Mouse (Mus musculus) ES-Bruce4 (cell line): Measurements from ENCODE around the gene Arglu1. TPM values are rescaled to one million over a fixed set of nuclear protein-coding genes. Genes with fewer than 3 reads are reported as not detected.

Experiments used
- H3K27ac ChIP-seq: 2 replicates; pipeline ENCODE4 v1.5.1; 2012; ENCODE audit warnings: low read length, inconsistent platforms; ENCODE audit not compliant: insufficient read depth
- H3K27me3 ChIP-seq: 2 replicates; pipeline ENCODE4 v1.6.1; 2012; ENCODE audit warnings: mild to moderate bottlenecking, low read length, inconsistent platforms; ENCODE audit not compliant: control insufficient read depth, poor library complexity, insufficient read depth, severe bottlenecking
- H3K36me3 ChIP-seq: 2 replicates; pipeline ENCODE4 v1.6.1; 2012; ENCODE audit warnings: inconsistent platforms, mild to moderate bottlenecking, low read length, moderate library complexity; ENCODE audit not compliant: control insufficient read depth, poor library complexity, insufficient read depth, severe bottlenecking
- H3K4me1 ChIP-seq: one replicate; pipeline ENCODE4 v1.8.1; 2011; ENCODE audit warnings: low read length; ENCODE audit not compliant: control insufficient read depth, insufficient read depth
- H3K4me3 ChIP-seq: 2 replicates; pipeline ENCODE4 v1.5.1; 2011; ENCODE audit warnings: low read depth, mild to moderate bottlenecking, low read length
- H3K9ac ChIP-seq: 2 replicates; pipeline ENCODE4 v1.6.1; 2012; ENCODE audit warnings: low read depth, mild to moderate bottlenecking, inconsistent platforms; ENCODE audit not compliant: poor library complexity, severe bottlenecking
- H3K9me3 ChIP-seq: replicated peaks from 2 replicates; pipeline ENCODE4 v1.6.1; 2012; ENCODE audit warnings: mild to moderate bottlenecking, low read length, inconsistent platforms; ENCODE audit not compliant: control insufficient read depth, poor library complexity, insufficient read depth, severe bottlenecking
- CTCF ChIP-seq: IDR thresholded peaks from one replicate; pipeline ENCODE4 v1.8.1; 2011; ENCODE audit warnings: low read depth, low read length
- EP300 ChIP-seq: IDR thresholded peaks from 2 replicates; pipeline ENCODE4 v1.6.1; 2011; ENCODE audit warnings: low read depth, low read length; ENCODE audit not compliant: insufficient read depth
- POLR2A ChIP-seq: IDR thresholded peaks from one replicate; pipeline ENCODE4 v1.8.1; 2011; ENCODE audit warnings: low read length; ENCODE audit not compliant: insufficient read depth
- polyA plus RNA-seq: library from polyadenylated mRNA; stranded (reverse); fragments of >200 nt; gene quantifications from 2 replicates; pipeline ENCODE4 v1.2.4, GENCODE M21; 2011; ENCODE audit warnings: low read depth; ENCODE audit not compliant: missing spikeins, insufficient read depth, insufficient read length

Gene Arglu1
- 164 and 189 TPM in 2 replicates for polyA plus RNA-seq

GRCm38 (mm10) chr8:8690146-8691092 is at the start of gene Arglu1:
Gene Arglu1 (minus strand): TSS chr8:8690521.
- H3K4me3 ChIP-seq = peak within 1 kb of the TSS; percentile 68
- H3K36me3 ChIP-seq = peaks cover 19% of the 10 kb centered on the region

DNA sequence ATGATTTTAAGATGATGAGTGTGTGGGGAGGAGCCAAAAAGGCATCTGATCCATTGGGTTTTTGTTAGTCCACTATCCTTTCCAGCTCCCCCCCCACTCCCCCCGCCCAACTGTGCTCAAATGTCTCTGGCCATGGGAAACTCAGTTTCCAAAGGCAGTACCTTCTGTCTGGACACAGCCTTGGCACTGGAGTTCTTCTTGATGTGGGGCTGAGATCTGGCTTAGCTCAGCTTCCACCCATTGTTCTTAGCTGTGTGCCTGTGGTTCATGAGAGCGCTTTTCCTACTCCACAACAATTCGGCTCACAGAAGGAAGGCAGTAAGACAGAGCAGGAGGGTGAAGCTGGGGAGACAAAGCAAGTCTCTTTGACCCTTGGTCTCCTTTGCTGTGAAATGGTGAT is 47.0 kb upstream of the Arglu1 start:
- H3K9ac ChIP-seq = no peak overlapping the region
- no peaks in the 10 kb centered on the region for H3K36me3 ChIP-seq
- no peak overlapping the region for H3K4me3 ChIP-seq
- H3K27me3 ChIP-seq = no peaks in the 10 kb centered on the region
- H3K27ac ChIP-seq = no peak overlapping the region
- no peaks in the 10 kb centered on the region for H3K9me3 ChIP-seq
- no peaks in the 10 kb centered on the region for H3K4me1 ChIP-seq
- TF ChIP-seq POLR2A (no peak), CTCF (no peak), EP300 (no peak)

More at GRCm38 (mm10) chr8:8690146-8691092, at the start of gene Arglu1:
- peak; percentile 21 for TF ChIP-seq POLR2A
- TF ChIP-seq EP300 = no peak
- H3K27ac ChIP-seq = peak within 1 kb of the TSS; percentile 69
- H3K9ac ChIP-seq = peak within 1 kb of the TSS; percentile 99
- no peaks in the 10 kb centered on the region for H3K9me3 ChIP-seq
- H3K4me1 ChIP-seq = no peaks in the 10 kb centered on the region
- H3K27me3 ChIP-seq = no peaks in the 10 kb centered on the region; the same call in 1 of the 2 replicates

DNA sequence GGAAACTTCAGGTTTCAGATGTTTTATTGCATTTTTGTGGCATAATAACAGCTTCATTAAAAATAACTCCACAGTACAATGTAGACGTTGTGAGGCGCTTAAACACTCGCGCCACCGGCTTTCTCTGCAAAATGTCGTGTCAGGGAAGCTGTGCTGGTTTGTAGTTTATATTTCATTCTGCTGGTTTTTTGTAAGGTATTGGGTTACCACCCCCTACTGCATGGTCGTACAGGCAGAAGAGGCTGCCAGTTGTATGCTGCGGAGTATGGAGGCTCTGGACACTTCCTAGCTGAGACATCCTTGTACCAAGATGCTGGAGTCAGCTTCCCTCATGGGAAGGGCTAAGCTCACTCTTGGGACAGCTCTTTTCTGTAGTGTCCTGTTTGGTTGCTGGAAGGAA is 46.5 kb upstream of the Arglu1 start:
- no peaks in the 10 kb centered on the region for H3K9me3 ChIP-seq
- no peak overlapping the region for H3K9ac ChIP-seq
- H3K27me3 ChIP-seq = no peaks in the 10 kb centered on the region
- no peaks in the 10 kb centered on the region for H3K4me1 ChIP-seq
- H3K4me3 ChIP-seq = no peak overlapping the region
- no peak for TF ChIP-seq EP300
- no peak for TF ChIP-seq POLR2A
- TF ChIP-seq CTCF = no peak
- H3K27ac ChIP-seq = no peak overlapping the region
- H3K36me3 ChIP-seq = no peaks in the 10 kb centered on the region

GRCm38 (mm10) chr8:8733804-8734203 is 43.5 kb upstream of the Arglu1 start:
- Histone ChIP-seq H3K4me1 (no peaks in the 10 kb centered on the region), H3K27me3 (no peaks in the 10 kb centered on the region), H3K4me3 (no peak overlapping the region), H3K36me3 (no peaks in the 10 kb centered on the region), H3K27ac (no peak overlapping the region), H3K9ac (no peak overlapping the region), H3K9me3 (no peaks in the 10 kb centered on the region)
- TF ChIP-seq EP300 (no peak), CTCF (peak; percentile 54), POLR2A (no peak)

GRCm38 (mm10) chr8:8728643-8729042 is 38.3 kb upstream of the Arglu1 start:
- Histone ChIP-seq H3K9me3 (no peaks in the 10 kb centered on the region), H3K4me3 (no peak overlapping the region), H3K27ac (no peak overlapping the region), H3K36me3 (no peaks in the 10 kb centered on the region), H3K27me3 (no peaks in the 10 kb centered on the region; the same call in 1 of the 2 replicates), H3K9ac (no peak overlapping the region), H3K4me1 (peaks cover 4% of the 10 kb centered on the region)
- TF ChIP-seq POLR2A = no peak
- no peak for TF ChIP-seq CTCF

DNA sequence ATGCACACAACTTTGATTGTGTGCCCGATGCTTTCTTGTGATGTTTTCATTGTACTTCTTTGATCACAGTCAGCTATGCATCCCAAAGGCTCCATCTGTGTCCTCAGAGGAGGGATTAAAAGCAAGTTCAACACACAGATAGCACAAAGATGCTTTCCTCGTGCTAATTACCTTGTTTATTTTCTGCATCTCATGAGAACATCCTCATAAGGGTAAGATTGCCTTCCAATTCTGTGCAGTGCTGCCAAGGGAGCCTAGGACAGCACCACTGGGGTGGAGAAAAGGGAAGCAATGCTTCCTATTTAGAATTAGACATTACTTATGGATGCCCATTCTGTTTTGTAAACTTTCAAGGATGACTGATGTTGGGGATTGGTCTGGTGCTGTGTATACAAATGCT is 36.2 kb upstream of the Arglu1 start:
- H3K4me3 ChIP-seq = no peak overlapping the region
- H3K36me3 ChIP-seq = no peaks in the 10 kb centered on the region
- H3K9ac ChIP-seq = no peak overlapping the region
- TF ChIP-seq POLR2A (no peak), CTCF (no peak), EP300 (no peak)
- no peaks in the 10 kb centered on the region for H3K9me3 ChIP-seq
- no peak overlapping the region for H3K27ac ChIP-seq
- peaks cover 4% of the 10 kb centered on the region for H3K4me1 ChIP-seq
- no peaks in the 10 kb centered on the region; the same call in 1 of the 2 replicates for H3K27me3 ChIP-seq
